Mouse (Mus musculus) erythroblast, embryonic 14.5 days (primary cell): Measurements from ENCODE around the gene Chrna1. TPM values are rescaled to one million over a fixed set of nuclear protein-coding genes. Genes with fewer than 3 reads are reported as not detected.

ENCODE experiments used
- H3K27me3 ChIP-seq: 2 replicates; pipeline ENCODE4 v1.6.1; 2012; ENCODE audit warnings: inconsistent platforms; ENCODE audit not compliant: control insufficient read depth
- H3K36me3 ChIP-seq: 2 replicates; pipeline ENCODE4 v1.6.1; 2012; ENCODE audit warnings: mild to moderate bottlenecking, inconsistent platforms; ENCODE audit not compliant: control insufficient read depth
- H3K4me1 ChIP-seq: 2 replicates; pipeline ENCODE4 v1.6.1; 2012; ENCODE audit warnings: inconsistent platforms; ENCODE audit not compliant: control insufficient read depth
- H3K4me3 ChIP-seq: replicated peaks from 2 replicates; pipeline ENCODE3; 2012; ENCODE audit warnings: moderate library complexity, mild to moderate bottlenecking, inconsistent platforms
- H3K9me3 ChIP-seq: 2 replicates; pipeline ENCODE4 v1.6.1; 2012; ENCODE audit warnings: low read length, inconsistent platforms, mixed read lengths; ENCODE audit not compliant: control insufficient read depth
- GATA1 ChIP-seq: IDR thresholded peaks from 2 replicates; pipeline ENCODE4 v1.6.1; 2012; ENCODE audit warnings: low read length, inconsistent platforms, mixed read lengths
- TAL1 ChIP-seq: IDR thresholded peaks from 3 replicates; pipeline ENCODE4 v1.6.1; 2012; ENCODE audit warnings: low read length, inconsistent platforms, mixed read lengths
- polyA plus RNA-seq: library from polyadenylated mRNA; stranded (reverse); fragments of >175 nt; gene quantifications from 2 replicates; pipeline ENCODE4 v1.2.3, GENCODE M21; 2012

Chrna1 gene
- polyA plus RNA-seq, 1 experiment = not detected

DNA sequence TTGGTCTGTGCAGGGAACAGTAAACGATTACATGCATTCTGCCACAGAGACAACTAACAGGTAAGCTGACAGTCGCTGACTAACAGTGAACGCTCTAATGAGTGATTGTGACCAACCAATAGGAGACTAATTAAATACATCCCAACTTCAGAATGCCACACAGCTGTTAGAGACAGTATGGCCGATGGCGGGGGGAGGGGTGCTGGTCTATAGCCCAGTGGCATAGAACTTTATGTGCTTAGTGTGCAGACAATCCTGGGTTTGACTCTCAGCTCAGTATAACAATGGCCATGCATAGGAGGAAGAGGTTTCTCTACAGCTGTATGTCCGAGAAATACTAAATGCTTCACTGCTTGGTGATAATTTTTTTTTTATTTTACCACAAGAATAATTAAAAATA lies 57.8 kb downstream of the Chrna1 start:
- Histone ChIP-seq H3K9me3 (no peaks in the 10 kb centered on the region), H3K4me3 (no peak overlapping the region), H3K27me3 (peaks cover 6% of the 10 kb centered on the region), H3K36me3 (no peaks in the 10 kb centered on the region), H3K4me1 (peaks cover 6% of the 10 kb centered on the region)
- TF ChIP-seq TAL1 = no peak
- no peak for TF ChIP-seq GATA1

DNA sequence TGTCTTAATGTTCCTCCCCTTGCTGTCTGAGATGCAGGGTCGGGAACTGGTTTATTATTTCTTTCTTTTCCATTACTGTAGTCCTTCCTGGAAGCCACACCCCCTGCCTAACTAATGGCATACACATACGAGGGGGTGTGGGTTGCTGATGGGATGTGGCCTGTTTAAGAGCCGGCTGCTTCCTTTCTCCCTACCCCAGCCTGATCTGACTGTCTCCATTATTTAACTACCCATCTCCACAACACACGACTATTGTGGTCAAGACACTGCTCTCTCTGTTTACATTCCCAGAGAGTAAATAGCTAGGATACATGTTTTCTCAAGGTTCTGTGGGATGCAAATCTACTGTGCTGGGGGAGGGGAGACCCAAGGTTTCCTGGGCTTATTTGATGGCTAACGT lies 58.4 kb downstream of the Chrna1 start:
- H3K4me3 ChIP-seq = no peak overlapping the region
- TF ChIP-seq TAL1 = no peak
- TF ChIP-seq GATA1 = no peak
- H3K4me1 ChIP-seq = peaks cover 6% of the 10 kb centered on the region
- no peaks in the 10 kb centered on the region for H3K9me3 ChIP-seq
- no peaks in the 10 kb centered on the region; the same call in 1 of the 2 replicates for H3K36me3 ChIP-seq
- peaks cover 3% of the 10 kb centered on the region; the same call in 1 of the 2 replicates for H3K27me3 ChIP-seq

GRCm38 (mm10) chr2:73518966-73519365 lies 61.2 kb downstream of the Chrna1 start:
- H3K36me3 ChIP-seq = no peaks in the 10 kb centered on the region; the same call in 1 of the 2 replicates
- TF ChIP-seq GATA1 (no peak), TAL1 (no peak)
- no peak overlapping the region for H3K4me3 ChIP-seq
- H3K9me3 ChIP-seq = no peaks in the 10 kb centered on the region
- peaks cover 4% of the 10 kb centered on the region for H3K4me1 ChIP-seq
- no peaks in the 10 kb centered on the region for H3K27me3 ChIP-seq

GRCm38 (mm10) chr2:73518311-73518710 lies 61.8 kb downstream of the Chrna1 start:
- no peak for TF ChIP-seq GATA1
- TF ChIP-seq TAL1 = no peak
- Histone ChIP-seq H3K4me1 (peaks cover 4% of the 10 kb centered on the region), H3K4me3 (no peak overlapping the region)

DNA sequence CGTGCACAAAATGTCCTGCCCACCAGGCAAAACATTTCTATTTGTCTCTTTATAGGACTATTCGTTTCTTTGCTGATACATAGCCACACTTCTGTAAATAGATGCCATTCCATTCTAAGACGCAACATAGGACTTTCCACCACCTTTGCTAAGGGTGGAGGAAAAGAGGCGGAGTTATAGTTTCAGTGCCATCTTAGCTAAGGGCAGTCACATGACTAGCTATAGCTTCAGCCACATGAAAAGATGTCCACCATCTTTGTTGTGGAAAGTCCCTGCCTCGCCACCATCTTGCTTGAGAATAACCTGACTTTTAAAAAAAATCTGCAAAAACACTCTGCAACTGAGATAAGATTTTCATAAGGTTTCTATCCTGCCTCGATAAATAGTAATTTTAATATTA lies 66.0 kb downstream of the Chrna1 start:
- no peaks in the 10 kb centered on the region for H3K9me3 ChIP-seq
- H3K27me3 ChIP-seq = no peaks in the 10 kb centered on the region
- peaks cover 1% of the 10 kb centered on the region for H3K4me1 ChIP-seq
- TF ChIP-seq GATA1 (no peak), TAL1 (no peak)
- no peak overlapping the region for H3K4me3 ChIP-seq
- no peaks in the 10 kb centered on the region; the same call in 1 of the 2 replicates for H3K36me3 ChIP-seq

More at GRCm38 (mm10) chr2:73518311-73518710, 61.8 kb downstream of the Chrna1 start:
- H3K27me3 ChIP-seq = no peaks in the 10 kb centered on the region
- no peaks in the 10 kb centered on the region; the same call in 1 of the 2 replicates for H3K36me3 ChIP-seq
- no peaks in the 10 kb centered on the region for H3K9me3 ChIP-seq

Other genes starting within 250 kb of the Chrna1 start
- 0.18 and 0.31 TPM in 2 replicates for gene Gpr155, start 193.8 kb downstream of the Chrna1 start, polyA plus RNA-seq
- gene Wipf1, start 50.6 kb downstream of the Chrna1 start, polyA plus RNA-seq = 1.1 and 1.7 TPM in 2 replicates
- 0.07 TPM in 1 of 2 replicates, not detected in the other for gene Chn1, start 195.0 kb upstream of the Chrna1 start, polyA plus RNA-seq